Mouse (Mus musculus): Measurements from ENCODE around the gene Jchain. TPM values are rescaled to one million over a fixed set of nuclear protein-coding genes. Genes with fewer than 3 reads are reported as not detected.

Jchain gene
- total and polyA plus RNA-seq, 2 experiments from 2014 or later, result 0.05 TPM; not detected in 1

DNA sequence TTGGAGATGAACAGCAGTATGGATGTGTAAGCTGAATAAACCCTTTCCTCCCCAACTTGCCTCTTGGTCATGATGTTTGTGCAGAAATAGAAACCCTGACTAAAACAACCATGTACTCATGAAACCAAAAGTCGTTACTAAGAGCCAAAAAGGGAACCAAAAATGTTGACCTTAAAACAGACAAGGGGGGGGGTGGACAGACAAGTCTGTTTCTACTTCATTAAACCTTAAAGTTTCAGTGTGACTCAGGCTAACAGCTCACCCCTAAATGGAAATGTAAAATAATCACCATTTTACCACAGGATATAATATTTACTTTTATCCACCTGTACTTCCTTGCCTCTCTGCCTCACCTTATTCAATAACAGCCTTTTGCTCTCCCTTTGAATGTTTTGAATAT lies 19.1 kb downstream of the Jchain start:
- TF ChIP-seq CTCF (IDR thresholded peaks at IDR 0.05; ENCODE audit: low read depth) (no peak), EP300 (IDR thresholded peaks at IDR 0.05; ENCODE audit: low read depth) (no peak)
- Histone ChIP-seq H3K4me3 (ENCODE audit: low read depth, low read length) (no peak overlapping the region), H3K36me3 (replicated peaks; ENCODE audit: control insufficient read depth, insufficient read depth, low read length) (no peaks in the 10 kb centered on the region), H3K9me3 (replicated peaks; ENCODE audit: control insufficient read depth, low read length) (no peaks in the 10 kb centered on the region), H3K9ac (replicated peaks; ENCODE audit: low read depth, low read length) (no peak overlapping the region), H3K4me1 (ENCODE audit: control insufficient read depth, insufficient read depth) (no peaks in the 10 kb centered on the region), H3K27ac (ENCODE audit: low read depth) (no peak overlapping the region), H3K27me3 (ENCODE audit: control insufficient read depth, insufficient read depth, low read length) (no peaks in the 10 kb centered on the region), H3K4me2 (ENCODE audit: low read depth, low read length) (no peak overlapping the region)
- DNase-seq (ENCODE audit: low spot score), result no peak
- ATAC-seq (ENCODE audit: insufficient read depth, low read depth), result no peak
- 62% methylated on average over 1 of the region's 1 CpGs for WGBS

DNA sequence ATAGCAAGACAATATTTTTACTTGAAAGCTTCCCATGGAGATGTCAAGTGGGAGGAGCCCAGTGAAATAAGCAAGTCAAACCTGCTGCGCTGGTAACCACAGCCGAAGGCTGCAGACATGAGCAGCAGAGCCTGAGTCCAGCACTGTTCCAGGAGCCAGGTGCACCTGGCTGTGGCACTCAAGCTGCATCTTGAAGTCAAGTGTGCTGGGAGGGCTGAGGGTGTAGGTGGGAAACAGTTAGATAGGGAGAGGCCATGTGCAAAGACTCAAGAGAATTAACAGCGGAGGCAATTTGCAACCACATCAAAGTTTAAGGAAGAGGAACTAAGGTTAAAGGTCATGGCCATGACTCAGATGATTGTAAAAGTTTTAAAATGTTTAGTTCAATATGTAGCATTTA lies 27.9 kb downstream of the Jchain start:
- Histone ChIP-seq H3K4me2 (ENCODE audit: low read depth, low read length) (no peak overlapping the region), H3K9ac (replicated peaks; ENCODE audit: low read depth, low read length) (no peak overlapping the region), H3K9me3 (replicated peaks; ENCODE audit: control insufficient read depth, low read length) (no peaks in the 10 kb centered on the region), H3K36me3 (replicated peaks; ENCODE audit: control insufficient read depth, insufficient read depth, low read length) (no peaks in the 10 kb centered on the region), H3K27me3 (ENCODE audit: control insufficient read depth, insufficient read depth, low read length) (no peaks in the 10 kb centered on the region), H3K27ac (ENCODE audit: low read depth) (no peak overlapping the region), H3K4me3 (ENCODE audit: low read depth, low read length) (no peak overlapping the region), H3K4me1 (ENCODE audit: control insufficient read depth, insufficient read depth) (no peaks in the 10 kb centered on the region)
- DNase-seq (ENCODE audit: low spot score) (no peak), ATAC-seq (ENCODE audit: insufficient read depth, low read depth) (no peak)
- TF ChIP-seq EP300 (IDR thresholded peaks at IDR 0.05; ENCODE audit: low read depth), result no peak
- no peak for TF ChIP-seq CTCF (IDR thresholded peaks at IDR 0.05; ENCODE audit: low read depth)
- 87% methylated on average over 3 of the region's 3 CpGs for WGBS

DNA sequence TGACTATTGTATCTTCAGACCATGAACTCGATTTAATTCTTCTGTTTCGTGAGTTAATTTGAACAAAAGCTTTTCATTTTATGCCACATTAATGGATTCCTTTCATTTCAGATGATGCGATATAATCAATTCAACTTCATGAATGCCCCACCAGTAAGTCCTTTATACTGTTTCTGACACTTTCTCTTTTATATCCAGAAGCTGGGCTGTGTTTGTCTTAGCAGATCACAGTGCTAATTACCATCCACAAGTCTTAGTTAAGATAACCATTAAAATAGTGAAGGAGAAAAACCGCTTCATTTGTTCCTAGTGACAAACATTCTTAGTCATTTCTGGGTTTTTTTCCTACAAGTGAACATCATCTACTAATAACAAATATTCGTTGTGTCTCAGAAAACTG lies 36.6 kb downstream of the Jchain start:
- H3K9me3 ChIP-seq (replicated peaks; ENCODE audit: control insufficient read depth, low read length), result no peaks in the 10 kb centered on the region
- H3K36me3 ChIP-seq (replicated peaks; ENCODE audit: control insufficient read depth, insufficient read depth, low read length), result no peaks in the 10 kb centered on the region
- DNase-seq (ENCODE audit: low spot score) (no peak), ATAC-seq (ENCODE audit: insufficient read depth, low read depth) (no peak)
- no peaks in the 10 kb centered on the region for H3K4me1 ChIP-seq (ENCODE audit: control insufficient read depth, insufficient read depth)
- WGBS, result 78% methylated on average over 5 of the region's 5 CpGs
- H3K27me3 ChIP-seq (ENCODE audit: control insufficient read depth, insufficient read depth, low read length), result no peaks in the 10 kb centered on the region
- H3K9ac ChIP-seq (replicated peaks; ENCODE audit: low read depth, low read length), result no peak overlapping the region
- TF ChIP-seq CTCF (IDR thresholded peaks at IDR 0.05; ENCODE audit: low read depth) (no peak), EP300 (IDR thresholded peaks at IDR 0.05; ENCODE audit: low read depth) (no peak)
- H3K4me2 ChIP-seq (ENCODE audit: low read depth, low read length), result no peak overlapping the region
- H3K4me3 ChIP-seq (ENCODE audit: low read depth, low read length), result no peak overlapping the region
- no peak overlapping the region for H3K27ac ChIP-seq (ENCODE audit: low read depth)

DNA sequence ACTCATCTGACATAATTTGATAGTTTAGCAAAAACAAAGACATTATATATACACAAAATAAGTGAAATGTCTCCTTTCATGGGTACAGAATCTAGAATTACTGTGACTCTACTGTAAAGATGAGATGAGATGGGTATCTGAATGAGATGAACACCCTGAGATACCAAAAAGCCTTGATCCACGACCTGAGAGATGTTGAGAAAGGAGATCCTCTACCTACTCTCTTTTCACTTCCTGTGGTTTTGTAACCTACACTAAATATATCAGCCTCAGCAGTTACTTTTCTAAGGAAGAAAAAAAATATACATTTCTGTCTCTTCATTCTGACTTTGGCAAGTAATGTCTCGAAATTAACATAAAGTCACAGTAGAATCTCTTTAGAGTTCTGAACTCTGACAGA lies 38.7 kb downstream of the Jchain start:
- Histone ChIP-seq H3K36me3 (replicated peaks; ENCODE audit: control insufficient read depth, insufficient read depth, low read length) (no peaks in the 10 kb centered on the region), H3K4me3 (ENCODE audit: low read depth, low read length) (no peak overlapping the region), H3K4me2 (ENCODE audit: low read depth, low read length) (no peak overlapping the region), H3K9me3 (replicated peaks; ENCODE audit: control insufficient read depth, low read length) (no peaks in the 10 kb centered on the region), H3K27me3 (ENCODE audit: control insufficient read depth, insufficient read depth, low read length) (no peaks in the 10 kb centered on the region), H3K27ac (ENCODE audit: low read depth) (no peak overlapping the region), H3K9ac (replicated peaks; ENCODE audit: low read depth, low read length) (no peak overlapping the region), H3K4me1 (ENCODE audit: control insufficient read depth, insufficient read depth) (no peaks in the 10 kb centered on the region)
- ATAC-seq (ENCODE audit: insufficient read depth, low read depth), result no peak
- DNase-seq (ENCODE audit: low spot score), result no peak
- 49% methylated on average over 2 of the region's 2 CpGs for WGBS
- TF ChIP-seq CTCF (IDR thresholded peaks at IDR 0.05; ENCODE audit: low read depth) (no peak), EP300 (IDR thresholded peaks at IDR 0.05; ENCODE audit: low read depth) (no peak)

DNA sequence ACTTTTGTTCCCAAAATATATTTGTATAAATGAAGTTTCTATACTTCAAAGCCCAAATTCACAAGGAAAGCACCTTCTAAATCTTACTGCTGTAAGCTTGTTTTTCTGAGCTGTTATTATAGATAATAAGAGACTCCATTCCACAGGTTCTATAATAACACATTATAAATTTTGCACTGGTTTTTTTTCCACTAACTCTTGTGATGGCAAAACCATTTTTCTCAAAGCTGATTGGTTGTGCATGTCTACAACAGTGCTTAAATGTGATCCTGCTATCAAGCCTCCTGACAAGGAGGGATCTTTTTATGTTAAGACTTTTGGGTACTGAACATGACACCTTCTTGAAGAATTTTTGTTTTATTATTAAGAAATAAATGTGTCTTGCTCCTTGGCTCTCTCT lies 40.0 kb downstream of the Jchain start, which contains the start of gene Enam:
Enam (plus strand) TSS at position 301 of the 400 bp plus-strand sequence.
- H3K36me3 ChIP-seq (replicated peaks; ENCODE audit: control insufficient read depth, insufficient read depth, low read length), result no peaks in the 10 kb centered on the region
- no peaks in the 10 kb centered on the region for H3K9me3 ChIP-seq (replicated peaks; ENCODE audit: control insufficient read depth, low read length)
- H3K4me3 ChIP-seq (ENCODE audit: low read depth, low read length), result no peak within 1 kb of the TSS
- ATAC-seq (ENCODE audit: insufficient read depth, low read depth) (no peak), DNase-seq (ENCODE audit: low spot score) (no peak)
- H3K4me2 ChIP-seq (ENCODE audit: low read depth, low read length), result no peak within 1 kb of the TSS
- H3K4me1 ChIP-seq (ENCODE audit: control insufficient read depth, insufficient read depth), result no peaks in the 10 kb centered on the region
- H3K27me3 ChIP-seq (ENCODE audit: control insufficient read depth, insufficient read depth, low read length), result no peaks in the 10 kb centered on the region
- H3K27ac ChIP-seq (ENCODE audit: low read depth), result no peak within 1 kb of the TSS
- H3K9ac ChIP-seq (replicated peaks; ENCODE audit: low read depth, low read length), result no peak within 1 kb of the TSS
- TF ChIP-seq EP300 (IDR thresholded peaks at IDR 0.05; ENCODE audit: low read depth) (no peak), CTCF (IDR thresholded peaks at IDR 0.05; ENCODE audit: low read depth) (no peak)

Other genes with a start within 250 kb of the Jchain start
- gene Prol1, start 210.6 kb downstream of the Jchain start, total RNA-seq (2014; rRNA removed; ENCODE audit: low replicate concordance), result not detected in 2 replicates
- gene Prol1, start 210.6 kb downstream of the Jchain start, polyA plus RNA-seq (2015; fragmentation: Nextera tagmentation; extraction: Ambion mirVana), result not detected in 2 replicates
- not detected in 2 replicates for gene Amtn, start 151.8 kb downstream of the Jchain start, total RNA-seq (2014; rRNA removed; ENCODE audit: low replicate concordance)
- not detected in 2 replicates for gene Amtn, start 151.8 kb downstream of the Jchain start, polyA plus RNA-seq (2015; fragmentation: Nextera tagmentation; extraction: Ambion mirVana)
- gene Ambn, start 71.9 kb downstream of the Jchain start, total RNA-seq (2014; rRNA removed; ENCODE audit: low replicate concordance), result not detected in 2 replicates
- not detected in 2 replicates for gene Ambn, start 71.9 kb downstream of the Jchain start, polyA plus RNA-seq (2015; fragmentation: Nextera tagmentation; extraction: Ambion mirVana)
- gene Enam, start 39.9 kb downstream of the Jchain start, total RNA-seq (2014; rRNA removed; ENCODE audit: low replicate concordance), result not detected in 2 replicates
- not detected in 2 replicates for gene Enam, start 39.9 kb downstream of the Jchain start, polyA plus RNA-seq (2015; fragmentation: Nextera tagmentation; extraction: Ambion mirVana)
- 6.3 and 13.4 TPM in 2 replicates for gene Utp3, start 26.6 kb upstream of the Jchain start, total RNA-seq (2014; rRNA removed; ENCODE audit: low replicate concordance)
- gene Utp3, start 26.6 kb upstream of the Jchain start, polyA plus RNA-seq (2015; fragmentation: Nextera tagmentation; extraction: Ambion mirVana), result 36.1 and 37.2 TPM in 2 replicates
- gene Rufy3, start 37.1 kb upstream of the Jchain start, total RNA-seq (2014; rRNA removed; ENCODE audit: low replicate concordance), result 12.7 and 15.2 TPM in 2 replicates
- gene Rufy3, start 37.1 kb upstream of the Jchain start, polyA plus RNA-seq (2015; fragmentation: Nextera tagmentation; extraction: Ambion mirVana), result 6.8 and 7.3 TPM in 2 replicates
- 68.2 and 83.1 TPM in 2 replicates for gene Grsf1, start 148.3 kb upstream of the Jchain start, total RNA-seq (2014; rRNA removed; ENCODE audit: low replicate concordance)
- gene Grsf1, start 148.3 kb upstream of the Jchain start, polyA plus RNA-seq (2015; fragmentation: Nextera tagmentation; extraction: Ambion mirVana), result 112 and 125 TPM in 2 replicates
- 19.7 and 25.8 TPM in 2 replicates for gene Mob1b, start 193.0 kb upstream of the Jchain start, total RNA-seq (2014; rRNA removed; ENCODE audit: low replicate concordance)
- gene Mob1b, start 193.0 kb upstream of the Jchain start, polyA plus RNA-seq (2015; fragmentation: Nextera tagmentation; extraction: Ambion mirVana), result 14.4 and 17.2 TPM in 2 replicates
- gene Dck, start 237.1 kb upstream of the Jchain start, total RNA-seq (2014; rRNA removed; ENCODE audit: low replicate concordance), result 8.2 and 24.2 TPM in 2 replicates
- 10.3 and 10.5 TPM in 2 replicates for gene Dck, start 237.1 kb upstream of the Jchain start, polyA plus RNA-seq (2015; fragmentation: Nextera tagmentation; extraction: Ambion mirVana)